In genomic region chr9:116426269-116426999, GRCm38 (mm10) we compare ENCODE assay signal across 9 mouse cellular contexts.
A peak's percentile ranks its signal among the peaks of the same experiment; 100 is the strongest.
DNase-seq lines count a peak whose midpoint lies in the region; ATAC-seq and TF ChIP-seq lines count a peak whose summit lies in the region.
"Had no signal": no experiment of that assay in that cellular context is flagged by ENCODE, and none has a peak within 500 bp of the region (broad histone marks: within the 10 kb centered on the region; RNA-seq: fewer than 3 reads in every experiment).

No protein-coding gene starts in this region.

- ATAC-seq in hindbrain, embryonic 11.5 days (ENCODE audit: low FRiP score): no peak
- ATAC-seq in hindbrain, embryonic 12.5 days (ENCODE audit: low FRiP score): no peak
- peak; percentile 17 to 59; a peak in 2 of 4 replicates for ATAC-seq in hematopoietic stem cell, adult 5-6 weeks (replicated peaks in 1 of 2; ENCODE audit: insufficient read depth in 1 of 2, low FRiP score in 2 of 2, low TSS enrichment in 1 of 2, low read depth in 1 of 2, poor library complexity in 2 of 2, severe bottlenecking in 2 of 2)

- no peaks in the 10 kb centered on the region for H3K36me3 ChIP-seq in hindbrain, embryonic 11.5 days (ENCODE audit: control insufficient read depth, insufficient read depth, low read length)
- H3K36me3 ChIP-seq in hindbrain, embryonic 12.5 days: no peaks in the 10 kb centered on the region
- no peaks in the 10 kb centered on the region for H3K36me3 ChIP-seq in embryonic facial prominence, embryonic 10.5 days (replicated peaks)
- H3K36me3 ChIP-seq in thymus, adult 2 months (ENCODE audit: control insufficient read depth, insufficient read depth, low read length): no peaks in the 10 kb centered on the region
- H3K36me3 ChIP-seq: embryonic facial prominence, embryonic 12.5 days had no signal

- TF ChIP-seq CTCF in olfactory bulb, adult 2 months (IDR thresholded peaks at IDR 0.05; ENCODE audit: insufficient read depth, low read depth, low read length): peak; percentile 36; the same call in 1 of the 2 replicates
- TF ChIP-seq CTCF in thymus, adult 2 months (IDR thresholded peaks at IDR 0.05; ENCODE audit: borderline replicate concordance, control insufficient read depth, extremely low read depth, insufficient read depth, low read length, poor library complexity): peak; percentile 22; the same call in 1 of the 2 replicates

- no peak overlapping the region for H3K9ac ChIP-seq in hindbrain, embryonic 11.5 days (ENCODE audit: low read depth, low read length)
- H3K9ac ChIP-seq in hindbrain, embryonic 12.5 days: no peak overlapping the region
- H3K9ac ChIP-seq: embryonic facial prominence, embryonic 12.5 days had no signal

- H3K9me3 ChIP-seq in hindbrain, embryonic 11.5 days (ENCODE audit: control insufficient read depth, low read length): no peaks in the 10 kb centered on the region
- 0 out of 2 replicates have a peak, but pooled peaks cover 3% of the 10 kb centered on the region for H3K9me3 ChIP-seq in hindbrain, embryonic 12.5 days (replicated peaks)
- no peaks in the 10 kb centered on the region for H3K9me3 ChIP-seq in embryonic facial prominence, embryonic 10.5 days
- H3K9me3 ChIP-seq: embryonic facial prominence, embryonic 12.5 days had no signal

- peak; percentile 91 for DNase-seq in hindbrain, embryonic 11.5 days (ENCODE audit: low spot score)
- DNase-seq in adrenal gland, postnatal 14 days: peak; percentile 88
- DNase-seq in embryonic facial prominence, embryonic 10.5 days (ENCODE audit: low spot score): peak; percentile 84
- DNase-seq in left cerebral cortex, postnatal 4 days: peak; percentile 89
- peak; percentile 70 for DNase-seq in thymus, adult 2 months

- H3K4me2 ChIP-seq in hindbrain, embryonic 11.5 days (replicated peaks; ENCODE audit: low read depth, low read length): no peak overlapping the region
- no peak overlapping the region for H3K4me2 ChIP-seq in hindbrain, embryonic 12.5 days (replicated peaks)
- H3K4me2 ChIP-seq: embryonic facial prominence, embryonic 12.5 days had no signal

- TF ChIP-seq POLR2A in olfactory bulb, adult 2 months (IDR thresholded peaks at IDR 0.05; ENCODE audit: insufficient read depth, low read depth, low read length): no peak
- TF ChIP-seq POLR2A in thymus, adult 2 months (IDR thresholded peaks at IDR 0.05; ENCODE audit: control insufficient read depth, extremely low read depth, insufficient read depth, low read length, poor library complexity): no peak

- no peak overlapping the region for H3K27ac ChIP-seq in hindbrain, embryonic 11.5 days (ENCODE audit: low read depth, low read length)
- no peak overlapping the region for H3K27ac ChIP-seq in hindbrain, embryonic 12.5 days
- peak overlapping the region; percentile 40; the same call in 1 of the 2 replicates for H3K27ac ChIP-seq in embryonic facial prominence, embryonic 10.5 days (replicated peaks)
- no peak overlapping the region for H3K27ac ChIP-seq in olfactory bulb, adult 2 months (ENCODE audit: insufficient read depth, low read depth, low read length)
- H3K27ac ChIP-seq in thymus, adult 2 months (ENCODE audit: control insufficient read depth, insufficient read depth, low read length): no peak overlapping the region
- H3K27ac ChIP-seq: embryonic facial prominence, embryonic 12.5 days had no signal

- H3K4me1 ChIP-seq in hindbrain, embryonic 11.5 days (replicated peaks; ENCODE audit: control insufficient read depth, insufficient read depth, low read length): no peaks in the 10 kb centered on the region
- no peaks in the 10 kb centered on the region for H3K4me1 ChIP-seq in hindbrain, embryonic 12.5 days
- peaks cover 24% of the 10 kb centered on the region for H3K4me1 ChIP-seq in embryonic facial prominence, embryonic 10.5 days
- H3K4me1 ChIP-seq in olfactory bulb, adult 2 months (ENCODE audit: control insufficient read depth, insufficient read depth, low read length): no peaks in the 10 kb centered on the region
- 0 out of 2 replicates have a peak, but pooled peaks cover 2% of the 10 kb centered on the region for H3K4me1 ChIP-seq in thymus, adult 2 months (replicated peaks; ENCODE audit: control insufficient read depth, insufficient read depth, low read length)

- H3K27me3 ChIP-seq in hindbrain, embryonic 11.5 days (ENCODE audit: control insufficient read depth, insufficient read depth, low read length): no peaks in the 10 kb centered on the region
- H3K27me3 ChIP-seq in hindbrain, embryonic 12.5 days: no peaks in the 10 kb centered on the region
- no peaks in the 10 kb centered on the region for H3K27me3 ChIP-seq in embryonic facial prominence, embryonic 10.5 days (replicated peaks; ENCODE audit: low read depth, poor library complexity, severe bottlenecking)
- no peaks in the 10 kb centered on the region for H3K27me3 ChIP-seq in thymus, adult 2 months (ENCODE audit: control insufficient read depth, insufficient read depth, low read length)
- H3K27me3 ChIP-seq: embryonic facial prominence, embryonic 12.5 days had no signal

- H3K4me3 ChIP-seq in hindbrain, embryonic 11.5 days (ENCODE audit: low read depth, low read length): no peak overlapping the region
- H3K4me3 ChIP-seq in hindbrain, embryonic 12.5 days: no peak overlapping the region
- no peak overlapping the region for H3K4me3 ChIP-seq in embryonic facial prominence, embryonic 10.5 days
- no peak overlapping the region for H3K4me3 ChIP-seq in olfactory bulb, adult 2 months (ENCODE audit: insufficient read depth, low read depth, low read length)
- no peak overlapping the region for H3K4me3 ChIP-seq in thymus, adult 2 months (ENCODE audit: control insufficient read depth, insufficient read depth, low read length)
- H3K4me3 ChIP-seq: embryonic facial prominence, embryonic 12.5 days had no signal

- 53% methylated on average over 19 of the region's 19 CpGs for WGBS in hindbrain, embryonic 11.5 days
- WGBS in hindbrain, embryonic 12.5 days: 58% methylated on average over 19 of the region's 19 CpGs
- 57% methylated on average over 19 of the region's 19 CpGs for WGBS in embryonic facial prominence, embryonic 10.5 days
- WGBS in olfactory bulb, adult 2 months: 55% methylated on average over 19 of the region's 19 CpGs
- WGBS in thymus, adult 2 months: 53% methylated on average over 19 of the region's 19 CpGs

- intact Hi-C loops in left cerebral cortex, postnatal 4 days (cut with DNase I): loop anchor here (10.0 kb wide), 1 partner anchor 1538 kb away; no protein-coding TSS in a partner anchor

Comparison
In these comparisons a context has a peak if more than half of its experiments do, and no peak if none do; other contexts are left out.
1. ATAC-seq: peak in hematopoietic stem cell, adult 5-6 weeks (2 of 2); none in hindbrain, embryonic 11.5 days (single experiment) and hindbrain, embryonic 12.5 days (single experiment).
2. Peak in every context shown above with its lines, with median percentiles within 50 percentile points of each other: DNase-seq.